Mouse (Mus musculus) mouse embryonic stem cell (cell line): ENCODE measurements around the gene Sertad3.

Source experiments
- in situ Hi-C, 2 experiments: fragments of 300-500 bp; cut with MboI; formaldehyde crosslinking; loops; 1 replicate in 1 of 2; 3 replicates in 1 of 2; pipeline ENCODE4 v1.14.3; 2019 to 2020; ENCODE audit warnings: low sequenced_read_pairs in 2 of 2, low pct_unique_long_range_greater_than_20kb in 1 of 2, mixed read lengths in 1 of 2; ENCODE audit not compliant: unreplicated experiment in 1 of 2

The Sertad3 gene

DNA sequence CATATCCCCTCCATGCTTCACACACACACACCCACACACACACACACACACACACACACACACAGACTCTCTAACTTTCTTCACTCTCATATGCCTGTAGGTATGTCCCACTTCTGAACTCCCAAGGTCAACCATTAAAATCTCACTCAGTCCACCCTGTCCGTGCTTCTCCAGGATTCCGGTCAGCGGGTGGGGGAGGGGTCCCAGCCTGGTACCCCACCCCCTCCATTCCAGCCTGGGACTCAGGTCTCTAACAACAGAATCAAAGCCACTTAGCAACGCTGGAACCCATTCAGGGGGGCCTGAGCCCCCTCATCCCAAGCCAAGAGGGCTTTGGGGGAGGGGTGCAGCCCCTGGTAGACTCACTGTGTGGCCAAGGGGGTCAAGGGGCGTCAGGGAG, 49.4 kb downstream of the Sertad3 start, which contains the start of gene Hipk4:
TSS of gene Hipk4 (plus strand) at position 301 of the 400 bp plus-strand sequence.
- in situ Hi-C loops: loop anchor here in 1 of 2 experiments (5.0 kb wide), 1 partner anchor 86 kb away; no protein-coding TSS in a partner anchor

DNA sequence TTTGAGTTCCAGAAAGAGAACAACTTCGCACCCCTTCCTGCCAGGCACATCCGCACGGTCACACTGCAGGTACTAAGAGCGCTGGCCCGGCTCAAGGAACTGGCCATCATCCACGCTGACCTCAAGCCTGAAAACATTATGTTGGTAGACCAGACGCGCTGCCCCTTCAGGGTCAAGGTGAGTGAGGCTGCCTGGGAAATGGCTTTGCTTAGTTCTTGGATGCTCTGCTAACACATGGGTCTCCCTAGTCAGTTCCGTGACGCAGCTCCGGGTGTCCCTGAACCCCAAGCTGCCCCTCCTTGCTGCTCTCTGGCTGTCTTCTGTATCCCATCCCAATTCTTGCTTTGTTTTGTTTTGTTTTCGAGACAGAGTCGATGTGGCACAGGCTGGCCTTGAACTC, 50.2 kb downstream of the Sertad3 start:
- in situ Hi-C loops: loop anchor here in 1 of 2 experiments (5.0 kb wide), 1 partner anchor 87 kb away; no protein-coding TSS in a partner anchor

DNA sequence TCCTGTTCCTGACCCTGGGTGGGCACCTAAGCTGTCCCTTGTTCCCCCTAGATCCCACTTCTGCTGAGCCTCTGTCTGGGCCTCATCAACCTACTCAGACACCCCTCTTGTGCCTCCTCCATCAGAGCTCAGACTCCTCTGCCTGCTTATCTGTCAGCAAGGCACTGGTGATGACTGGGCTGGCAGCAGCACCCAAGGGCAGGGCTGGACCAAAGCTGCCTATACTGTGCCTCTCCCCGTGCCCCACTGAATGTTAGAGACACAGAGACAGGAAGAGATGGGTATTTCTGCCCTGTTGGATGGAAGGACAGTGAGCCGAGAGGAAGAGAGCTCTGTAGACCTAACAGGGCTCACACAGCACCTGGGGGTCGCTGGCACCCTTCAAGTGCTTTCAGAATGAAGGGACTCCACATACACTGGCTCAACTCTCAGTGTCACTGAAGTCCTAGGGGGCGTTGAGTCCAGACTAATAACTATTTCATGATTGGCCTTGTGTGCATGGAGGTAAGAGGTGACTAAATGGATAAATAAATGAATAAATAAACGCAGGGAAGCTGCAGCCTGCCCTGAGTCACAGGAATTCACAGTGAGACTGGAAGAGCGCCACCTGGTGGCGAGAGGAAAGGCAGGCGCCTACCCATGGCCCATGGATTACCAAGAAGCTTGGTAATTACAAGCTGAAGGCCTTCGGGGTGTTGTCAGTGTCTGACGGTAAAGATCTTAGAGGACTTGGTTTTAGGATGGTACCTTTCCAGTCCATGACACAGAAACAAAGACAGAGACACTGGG, 52.7 kb downstream of the Sertad3 start:
- in situ Hi-C loops: no loop called here
